Mouse (Mus musculus) forebrain, embryonic 16.5 days (tissue): ENCODE data around the gene Eid1. TPM values are rescaled to one million over a fixed set of nuclear protein-coding genes. Genes with fewer than 3 reads are reported as not detected.

Source experiments
- ATAC-seq: fragments of 200-750 bp; cut with Nextera tagmentation; 2 replicates; pipeline ENCODE4 v1.8.0; 2017; ENCODE audit warnings: mild to moderate bottlenecking, moderate library complexity
- H3K27ac ChIP-seq: fragments of 300-500 bp; sonication (generic); 2 replicates; pipeline ENCODE4 v1.5.1; 2014; ENCODE audit warnings: low read length, control low read depth
- H3K27me3 ChIP-seq: fragments of 300-500 bp; sonication (generic); replicated peaks from 2 replicates; pipeline ENCODE4 v1.6.1; 2014; ENCODE audit warnings: low read length; ENCODE audit not compliant: control insufficient read depth, insufficient read depth
- H3K36me3 ChIP-seq: fragments of 300-500 bp; sonication (generic); 2 replicates; pipeline ENCODE4 v1.6.1; 2014; ENCODE audit not compliant: control insufficient read depth, insufficient read depth
- H3K4me1 ChIP-seq: fragments of 300-500 bp; sonication (generic); replicated peaks from 2 replicates; pipeline ENCODE4 v1.6.1; 2014; ENCODE audit warnings: low read length; ENCODE audit not compliant: control insufficient read depth, insufficient read depth
- H3K4me2 ChIP-seq: fragments of 300-500 bp; sonication (generic); 2 replicates; pipeline ENCODE4 v1.6.1; 2014; ENCODE audit warnings: mild to moderate bottlenecking, low read length, control low read depth
- H3K4me3 ChIP-seq: fragments of 300-500 bp; sonication (generic); replicated peaks from 2 replicates; pipeline ENCODE4 v1.5.1; 2014; ENCODE audit warnings: mild to moderate bottlenecking, low read length, control low read depth
- H3K9ac ChIP-seq: fragments of 300-500 bp; sonication (generic); replicated peaks from 2 replicates; pipeline ENCODE4 v1.6.1; 2014; ENCODE audit warnings: low read depth, low read length, control low read depth
- H3K9me3 ChIP-seq: fragments of 300-500 bp; sonication (generic); 2 replicates; pipeline ENCODE4 v1.6.1; 2016; ENCODE audit warnings: low read length; ENCODE audit not compliant: control insufficient read depth
- WGBS: fragments of 180-500 bp; shearing (Covaris S2); extraction: QIAGEN DNeasy Blood & Tissue Kit; methylation state at CpG from one replicate; pipeline ENCODE4 v1.1.7; 2014; 5-methylcytosine and 5-hydroxymethylcytosine counted together
- polyA plus RNA-seq: library from polyadenylated mRNA; unstranded; fragments of >200 nt; fragmentation: Nextera tagmentation; extraction: Ambion mirVana; gene quantifications from 2 replicates; pipeline ENCODE4 v1.2.1, GENCODE M21; 2015

The Eid1 gene
- polyA plus RNA-seq, 1 experiment from 2014 or later = 317 TPM

GRCm38 (mm10) chr2:125684559-125685440 is 11.9 kb downstream of the Eid1 start:
- Histone ChIP-seq H3K27ac (no peak overlapping the region), H3K9ac (no peak overlapping the region), H3K4me3 (no peak overlapping the region), H3K4me1 (no peaks in the 10 kb centered on the region), H3K4me2 (no peak overlapping the region), H3K27me3 (no peaks in the 10 kb centered on the region), H3K9me3 (no peaks in the 10 kb centered on the region), H3K36me3 (no peaks in the 10 kb centered on the region)
- 53% methylated on average over 10 of the region's 10 CpGs for WGBS
- no peak for ATAC-seq

- no peaks in the 10 kb centered on the region for H3K27me3 ChIP-seq
- no peak overlapping the region for H3K27ac ChIP-seq
- ATAC-seq = no peak
- 56% methylated on average over 9 of the region's 9 CpGs for WGBS
- H3K36me3 ChIP-seq = no peaks in the 10 kb centered on the region
- H3K4me3 ChIP-seq = no peak overlapping the region
- no peak overlapping the region for H3K9ac ChIP-seq
- H3K4me1 ChIP-seq = no peaks in the 10 kb centered on the region
- H3K4me2 ChIP-seq = no peak overlapping the region
- no peaks in the 10 kb centered on the region for H3K9me3 ChIP-seq
These were observed 12.7 kb downstream of the Eid1 start for GRCm38 (mm10) chr2:125685441-125686150.

- H3K4me1 ChIP-seq = no peaks in the 10 kb centered on the region
- no peaks in the 10 kb centered on the region for H3K27me3 ChIP-seq
- no peak overlapping the region for H3K9ac ChIP-seq
- WGBS = 92% methylated on average over 2 of the region's 2 CpGs
- no peak overlapping the region for H3K4me2 ChIP-seq
- H3K4me3 ChIP-seq = no peak overlapping the region
- ATAC-seq = no peak
- no peaks in the 10 kb centered on the region for H3K9me3 ChIP-seq
- no peaks in the 10 kb centered on the region for H3K36me3 ChIP-seq
- no peak overlapping the region for H3K27ac ChIP-seq
These were observed 19.1 kb downstream of the Eid1 start for GRCm38 (mm10) chr2:125692010-125692409.

GRCm38 (mm10) chr2:125694798-125695197 is 21.9 kb downstream of the Eid1 start:
- Histone ChIP-seq H3K4me2 (no peak overlapping the region), H3K27ac (no peak overlapping the region), H3K9ac (no peak overlapping the region), H3K4me3 (no peak overlapping the region), H3K9me3 (no peaks in the 10 kb centered on the region), H3K36me3 (no peaks in the 10 kb centered on the region), H3K27me3 (no peaks in the 10 kb centered on the region), H3K4me1 (no peaks in the 10 kb centered on the region)
- no peak for ATAC-seq
- 84% methylated on average over 2 of the region's 2 CpGs for WGBS

- Histone ChIP-seq H3K4me1 (no peaks in the 10 kb centered on the region), H3K27me3 (no peaks in the 10 kb centered on the region), H3K27ac (no peak overlapping the region), H3K4me3 (no peak overlapping the region), H3K9ac (no peak overlapping the region), H3K9me3 (no peaks in the 10 kb centered on the region), H3K4me2 (no peak overlapping the region), H3K36me3 (no peaks in the 10 kb centered on the region)
- no peak for ATAC-seq
- 61% methylated on average over 2 of the region's 2 CpGs for WGBS
These were observed 23.3 kb downstream of the Eid1 start for GRCm38 (mm10) chr2:125696219-125696618.

GRCm38 (mm10) chr2:125701606-125702005 is 28.7 kb downstream of the Eid1 start:
- ATAC-seq = no peak
- no peak overlapping the region for H3K27ac ChIP-seq
- H3K4me2 ChIP-seq = no peak overlapping the region
- no peaks in the 10 kb centered on the region for H3K9me3 ChIP-seq
- H3K27me3 ChIP-seq = no peaks in the 10 kb centered on the region
- 89% methylated on average over 2 of the region's 2 CpGs for WGBS
- peaks cover 7% of the 10 kb centered on the region; the same call in 1 of the 2 replicates for H3K4me1 ChIP-seq
- H3K36me3 ChIP-seq = no peaks in the 10 kb centered on the region
- no peak overlapping the region for H3K4me3 ChIP-seq
- H3K9ac ChIP-seq = no peak overlapping the region

- no peaks in the 10 kb centered on the region for H3K27me3 ChIP-seq
- H3K4me1 ChIP-seq = peaks cover 7% of the 10 kb centered on the region; the same call in 1 of the 2 replicates
- H3K4me3 ChIP-seq = no peak overlapping the region
- H3K9ac ChIP-seq = no peak overlapping the region
- no peaks in the 10 kb centered on the region for H3K9me3 ChIP-seq
- no peak for ATAC-seq
- H3K27ac ChIP-seq = no peak overlapping the region
- no peaks in the 10 kb centered on the region for H3K36me3 ChIP-seq
- WGBS = 93% methylated on average over 2 of the region's 2 CpGs
- no peak overlapping the region for H3K4me2 ChIP-seq
These were observed 30.0 kb downstream of the Eid1 start for GRCm38 (mm10) chr2:125702851-125703250.

- Histone ChIP-seq H3K4me2 (no peak overlapping the region), H3K4me3 (no peak overlapping the region), H3K9me3 (no peaks in the 10 kb centered on the region), H3K9ac (no peak overlapping the region), H3K27me3 (no peaks in the 10 kb centered on the region), H3K27ac (no peak overlapping the region), H3K4me1 (peaks cover 7% of the 10 kb centered on the region; the same call in 1 of the 2 replicates), H3K36me3 (no peaks in the 10 kb centered on the region)
- ATAC-seq = peak; percentile 84
- 27% methylated on average over 12 of the region's 12 CpGs for WGBS
These were observed 32.2 kb downstream of the Eid1 start for GRCm38 (mm10) chr2:125704907-125705631.

- Histone ChIP-seq H3K27me3 (no peaks in the 10 kb centered on the region), H3K4me2 (no peak overlapping the region), H3K4me1 (peaks cover 7% of the 10 kb centered on the region; the same call in 1 of the 2 replicates), H3K9me3 (no peaks in the 10 kb centered on the region), H3K27ac (no peak overlapping the region), H3K4me3 (no peak overlapping the region), H3K36me3 (no peaks in the 10 kb centered on the region), H3K9ac (no peak overlapping the region)
- 0 out of 2 replicates have a peak, but pooled peaks have one; percentile 52 for ATAC-seq
- WGBS = 43% methylated on average over 5 of the region's 5 CpGs
These were observed 33.6 kb downstream of the Eid1 start for GRCm38 (mm10) chr2:125706510-125706921.
